Mouse (Mus musculus): ENCODE data around the gene Cyb561.

DNA sequence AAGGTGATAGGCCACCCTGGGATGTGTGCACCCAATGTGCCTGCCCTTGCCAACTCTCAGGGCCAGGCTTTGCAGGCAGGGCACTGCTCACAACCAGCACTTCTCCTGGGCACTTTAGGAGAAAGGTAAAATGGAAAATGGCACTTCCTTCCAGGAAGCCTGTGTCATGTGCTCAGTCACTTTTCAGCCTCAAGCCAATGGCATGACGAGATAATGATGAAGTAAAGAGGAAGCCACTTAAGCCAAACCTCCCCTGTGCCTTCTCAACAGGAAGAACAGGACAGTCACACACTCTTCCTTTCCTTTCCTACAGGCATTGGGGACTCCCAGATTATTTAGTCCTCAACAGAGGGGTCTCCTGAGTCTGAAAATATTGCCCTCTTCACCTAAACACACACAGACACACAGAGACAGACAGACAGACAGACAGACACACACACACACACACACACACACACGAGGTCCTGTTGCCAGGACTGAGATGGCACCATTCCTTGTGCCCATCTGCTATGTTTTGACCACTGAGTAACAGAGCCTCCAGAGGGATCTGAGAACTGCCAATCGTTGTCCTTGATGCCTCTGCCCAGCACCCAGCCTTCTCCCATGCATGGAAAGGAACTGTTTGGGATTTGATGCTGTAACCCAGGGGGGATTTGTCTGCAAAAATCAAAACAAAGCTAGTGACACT is 32.9 kb downstream of the Cyb561 start:
- TF ChIP-seq CTCF (IDR thresholded peaks at IDR 0.05; ENCODE audit: low read depth) (no peak), EP300 (IDR thresholded peaks at IDR 0.05; ENCODE audit: low read depth) (no peak)
